Mouse (Mus musculus) liver, embryonic 14.5 days (tissue): ENCODE data around the gene Wls.

ENCODE experiments used
- CTCF ChIP-seq: IDR thresholded peaks from 2 replicates; pipeline ENCODE4 v1.5.1; 2016; ENCODE audit warnings: antibody characterized with exemption, low read depth, control low read depth
- EP300 ChIP-seq: IDR thresholded peaks from 2 replicates; pipeline ENCODE4 v1.6.1; 2016; ENCODE audit warnings: antibody characterized with exemption, low read depth

- TF ChIP-seq CTCF, result no peak
- no peak for TF ChIP-seq EP300
These were observed 45.3 kb downstream of the Wls start for GRCm38 (mm10) chr3:159884802-159885201.
